Mouse (Mus musculus): ENCODE results near the gene Chsy1. TPM values are rescaled to one million over a fixed set of nuclear protein-coding genes. Genes with fewer than 3 reads are reported as not detected.

The Chsy1 gene
- polyA plus RNA-seq, 1 experiment = 17.2 TPM

GRCm38 (mm10) chr7:66170802-66171505 lies 61.6 kb downstream of the Chsy1 start:
- H3K79me2 ChIP-seq (ENCODE audit: control insufficient read depth, insufficient read depth) = peaks cover 55% of the 10 kb centered on the region
- no peaks in the 10 kb centered on the region for H3K27me3 ChIP-seq (ENCODE audit: control insufficient read depth, insufficient read depth, insufficient read length)
- no peak overlapping the region for H3ac ChIP-seq (ENCODE audit: control insufficient read depth, insufficient read length)
- peaks cover 23% of the 10 kb centered on the region for H3K36me3 ChIP-seq (ENCODE audit: control insufficient read depth, insufficient read depth)
- no peak for TF ChIP-seq TCF12 (IDR thresholded peaks at IDR 0.05; ENCODE audit: insufficient read depth, poor library complexity, severe bottlenecking)
- TF ChIP-seq CEBPB (IDR thresholded peaks at IDR 0.05; ENCODE audit: insufficient read depth, poor library complexity, severe bottlenecking) = no peak
- TF ChIP-seq E2F4 (IDR thresholded peaks at IDR 0.05; ENCODE audit: insufficient read depth) = no peak
- TF ChIP-seq REST (IDR thresholded peaks at IDR 0.05; ENCODE audit: insufficient read depth, insufficient read length) = no peak
- TF ChIP-seq TCF3 (IDR thresholded peaks at IDR 0.05; ENCODE audit: insufficient read length, low read depth) = no peak
- TF ChIP-seq MYOG (IDR thresholded peaks at IDR 0.05; ENCODE audit: control insufficient read depth in 1 of 3, insufficient read depth in 1 of 3, insufficient read length in 2 of 3, low read depth in 2 of 3) = no peak
- no peak for TF ChIP-seq SRF (IDR thresholded peaks at IDR 0.05; ENCODE audit: control insufficient read depth, insufficient read length, low read depth)
- no peak for TF ChIP-seq USF1 (IDR thresholded peaks at IDR 0.05; ENCODE audit: low read depth)
- TF ChIP-seq POLR2AphosphoS2 (IDR thresholded peaks at IDR 0.05; ENCODE audit: insufficient read length, low read depth) = no peak
- no peak for TF ChIP-seq MAX (IDR thresholded peaks at IDR 0.05; ENCODE audit: low read depth)
- no peak for TF ChIP-seq POLR2A (IDR thresholded peaks at IDR 0.05; ENCODE audit: insufficient read length, low read depth)
- TF ChIP-seq MYOD1 (IDR thresholded peaks at IDR 0.05; ENCODE audit: control insufficient read depth in 1 of 3, insufficient read length in 2 of 3, low read depth in 2 of 3) = no peak
- H3K4me2 ChIP-seq (ENCODE audit: low read depth) = no peak overlapping the region
- H3K4me3 ChIP-seq = no peak overlapping the region

- Histone ChIP-seq H3K79me2 (ENCODE audit: control insufficient read depth, insufficient read depth) (peaks cover 7% of the 10 kb centered on the region), H3ac (ENCODE audit: control insufficient read depth, insufficient read length) (no peak overlapping the region), H3K4me3 (no peak overlapping the region), H3K36me3 (ENCODE audit: control insufficient read depth, insufficient read depth) (peaks cover 19% of the 10 kb centered on the region), H3K27me3 (ENCODE audit: control insufficient read depth, insufficient read depth, insufficient read length) (no peaks in the 10 kb centered on the region), H3K4me2 (ENCODE audit: low read depth) (no peak overlapping the region)
- TF ChIP-seq TCF3 (IDR thresholded peaks at IDR 0.05; ENCODE audit: insufficient read length, low read depth) (no peak), MAX (IDR thresholded peaks at IDR 0.05; ENCODE audit: low read depth) (no peak), SRF (IDR thresholded peaks at IDR 0.05; ENCODE audit: control insufficient read depth, insufficient read length, low read depth) (no peak)
These were observed 66.4 kb downstream of the Chsy1 start for GRCm38 (mm10) chr7:66175738-66176137.

DNA sequence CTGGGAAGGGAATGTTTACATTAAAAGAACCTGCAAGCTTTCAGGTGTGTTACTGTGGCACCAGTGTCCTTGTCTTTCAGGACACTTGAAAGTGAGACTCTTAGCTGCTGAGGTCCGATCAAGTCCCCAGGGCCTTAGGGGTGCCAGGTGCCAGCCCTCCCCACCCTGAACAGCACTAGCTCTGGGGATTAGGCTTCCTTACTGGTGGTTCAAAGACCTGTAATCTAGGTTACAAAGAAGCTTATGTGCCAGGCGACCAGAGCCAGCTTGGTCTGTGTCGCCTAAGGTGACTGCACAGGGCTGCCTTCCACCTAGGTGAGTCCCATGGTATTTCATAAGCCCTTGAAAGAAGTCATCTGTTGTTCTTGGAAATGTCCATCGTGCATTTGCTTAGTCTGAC lies 66.9 kb downstream of the Chsy1 start:
- Histone ChIP-seq H3K4me2 (ENCODE audit: low read depth) (no peak overlapping the region), H3K4me3 (no peak overlapping the region), H3K79me2 (ENCODE audit: control insufficient read depth, insufficient read depth) (peaks cover 4% of the 10 kb centered on the region), H3K27me3 (ENCODE audit: control insufficient read depth, insufficient read depth, insufficient read length) (no peaks in the 10 kb centered on the region), H3ac (ENCODE audit: control insufficient read depth, insufficient read length) (no peak overlapping the region), H3K36me3 (ENCODE audit: control insufficient read depth, insufficient read depth) (peaks cover 15% of the 10 kb centered on the region)
- TF ChIP-seq CEBPB (IDR thresholded peaks at IDR 0.05; ENCODE audit: insufficient read depth, poor library complexity, severe bottlenecking) (no peak), POLR2AphosphoS2 (IDR thresholded peaks at IDR 0.05; ENCODE audit: insufficient read length, low read depth) (no peak)

DNA sequence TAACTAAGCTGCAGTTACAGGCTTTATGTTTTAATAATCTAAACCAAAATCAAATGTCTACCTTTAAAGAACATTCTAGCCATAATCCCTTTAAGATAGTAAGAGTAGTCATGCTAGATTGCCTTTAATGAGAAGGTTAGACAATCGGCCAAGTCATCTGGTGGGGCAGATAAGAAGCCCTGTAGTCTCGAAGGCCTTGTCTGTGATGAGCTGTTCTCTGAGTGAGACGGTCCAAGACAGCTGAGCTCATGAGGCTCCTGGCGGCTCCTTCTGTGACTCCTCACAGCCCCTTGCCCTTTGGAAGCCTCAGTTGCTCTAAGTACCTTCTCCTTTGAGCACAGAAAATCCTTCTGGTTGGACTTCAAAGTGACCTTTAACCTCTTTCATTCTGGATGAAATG lies 67.6 kb downstream of the Chsy1 start:
- H3K27me3 ChIP-seq (ENCODE audit: control insufficient read depth, insufficient read depth, insufficient read length) = no peaks in the 10 kb centered on the region
- no peak overlapping the region for H3K4me3 ChIP-seq
- H3K36me3 ChIP-seq (ENCODE audit: control insufficient read depth, insufficient read depth) = peaks cover 10% of the 10 kb centered on the region
- H3K79me2 ChIP-seq (ENCODE audit: control insufficient read depth, insufficient read depth) = no peaks in the 10 kb centered on the region
- TF ChIP-seq SRF (IDR thresholded peaks at IDR 0.05; ENCODE audit: control insufficient read depth, insufficient read length, low read depth) (no peak), MYOD1 (IDR thresholded peaks at IDR 0.05; ENCODE audit: control insufficient read depth in 1 of 3, insufficient read length in 2 of 3, low read depth in 2 of 3) (peak in 2 of 3 experiments; percentile 40 to 56)
- H3K4me2 ChIP-seq (ENCODE audit: low read depth) = no peak overlapping the region
- H3ac ChIP-seq (ENCODE audit: control insufficient read depth, insufficient read length) = no peak overlapping the region

- no peak overlapping the region for H3K4me3 ChIP-seq
- TF ChIP-seq POLR2AphosphoS2 (IDR thresholded peaks at IDR 0.05; ENCODE audit: insufficient read length, low read depth) (peak; percentile 61), TCF12 (IDR thresholded peaks at IDR 0.05; ENCODE audit: insufficient read depth, poor library complexity, severe bottlenecking) (no peak), MYOD1 (IDR thresholded peaks at IDR 0.05; ENCODE audit: control insufficient read depth in 1 of 3, insufficient read length in 2 of 3, low read depth in 2 of 3) (no peak), SRF (IDR thresholded peaks at IDR 0.05; ENCODE audit: control insufficient read depth, insufficient read length, low read depth) (peak; percentile 85), CEBPB (IDR thresholded peaks at IDR 0.05; ENCODE audit: insufficient read depth, poor library complexity, severe bottlenecking) (no peak), POLR2A (IDR thresholded peaks at IDR 0.05; ENCODE audit: insufficient read length, low read depth) (peak; percentile 13)
- no peak overlapping the region for H3ac ChIP-seq (ENCODE audit: control insufficient read depth, insufficient read length)
- peak overlapping the region; percentile 40 for H3K4me2 ChIP-seq (ENCODE audit: low read depth)
- peaks cover 10% of the 10 kb centered on the region for H3K36me3 ChIP-seq (ENCODE audit: control insufficient read depth, insufficient read depth)
- H3K27me3 ChIP-seq (ENCODE audit: control insufficient read depth, insufficient read depth, insufficient read length) = no peaks in the 10 kb centered on the region
- no peaks in the 10 kb centered on the region for H3K79me2 ChIP-seq (ENCODE audit: control insufficient read depth, insufficient read depth)
These were observed 68.8 kb downstream of the Chsy1 start for GRCm38 (mm10) chr7:66178101-66178500.

Measured in myocyte (in vitro differentiated cells).